8 mouse cellular contexts compared by ENCODE assay signal in the genomic region with DNA sequence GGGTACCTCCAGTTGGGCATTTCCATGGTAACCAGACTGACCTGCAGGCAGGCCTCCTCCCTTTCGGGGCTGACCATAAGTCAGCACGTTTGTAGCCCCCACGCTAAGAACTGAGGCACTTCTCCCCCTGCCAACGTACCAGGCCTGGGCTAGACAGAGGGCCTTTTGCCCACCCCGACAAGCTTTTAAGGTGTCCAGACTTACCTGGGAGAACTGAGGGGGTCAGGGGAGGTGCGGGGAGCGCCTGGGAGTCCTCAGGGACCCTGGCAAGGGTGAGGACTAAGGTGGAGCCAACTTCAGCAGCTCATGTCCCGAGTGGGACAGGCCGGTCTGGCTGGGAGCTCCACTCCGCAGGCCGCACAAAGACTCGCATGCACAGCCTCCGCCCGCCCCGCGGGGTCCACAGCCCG. TPM values are rescaled to one million over a fixed set of nuclear protein-coding genes. Genes with fewer than 3 reads are reported as not detected.
DNase-seq lines count a peak whose midpoint lies in the region; ATAC-seq and TF ChIP-seq lines count a peak whose summit lies in the region.

No protein-coding gene starts in this region.

- H3K9me3 ChIP-seq in heart, embryonic 10.5 days: no peaks in the 10 kb centered on the region
- H3K9me3 ChIP-seq in forebrain, postnatal 0 days (ENCODE audit: low read length): no peaks in the 10 kb centered on the region
- no peaks in the 10 kb centered on the region for H3K9me3 ChIP-seq in limb, embryonic 14.5 days (ENCODE audit: control insufficient read depth, low read length)

- 0 out of 2 replicates have a peak, but pooled peaks have one; percentile 13 for ATAC-seq in forebrain, postnatal 0 days
- ATAC-seq in limb, embryonic 14.5 days (ENCODE audit: low FRiP score, low read depth): peak; percentile 1; the same call in 1 of the 2 replicates
- no peak for ATAC-seq in megakaryocyte-erythroid progenitor cell, adult 5-6 weeks (replicated peaks; ENCODE audit: low FRiP score, low TSS enrichment, poor library complexity, severe bottlenecking)

- WGBS in heart, embryonic 10.5 days: under 1% methylated on average over 16 of the region's 17 CpGs
- under 1% methylated on average over 11 of the region's 17 CpGs for WGBS in forebrain, postnatal 0 days
- 0% methylated on average over 16 of the region's 17 CpGs for WGBS in limb, embryonic 14.5 days
- WGBS in olfactory bulb, adult 2 months: 5% methylated on average over 17 of the region's 17 CpGs

- peak overlapping the region; percentile 97 for H3K4me3 ChIP-seq in heart, embryonic 10.5 days
- peak overlapping the region; percentile 58 for H3K4me3 ChIP-seq in forebrain, postnatal 0 days (ENCODE audit: low read depth, low read length)
- peak overlapping the region; percentile 84 for H3K4me3 ChIP-seq in limb, embryonic 14.5 days (replicated peaks; ENCODE audit: low read length)
- H3K4me3 ChIP-seq in olfactory bulb, adult 2 months (ENCODE audit: insufficient read depth, low read depth, low read length): peak overlapping the region; percentile 50

- H3K36me3 ChIP-seq in heart, embryonic 10.5 days: peaks cover 30% of the 10 kb centered on the region
- H3K36me3 ChIP-seq in forebrain, postnatal 0 days (ENCODE audit: insufficient read depth): peaks cover 28% of the 10 kb centered on the region
- H3K36me3 ChIP-seq in limb, embryonic 14.5 days (ENCODE audit: control insufficient read depth, insufficient read depth, low read length): peaks cover 35% of the 10 kb centered on the region

- H3K4me2 ChIP-seq in forebrain, postnatal 0 days (ENCODE audit: low read depth): peak overlapping the region; percentile 91
- peak overlapping the region; percentile 99 for H3K4me2 ChIP-seq in limb, embryonic 14.5 days (replicated peaks; ENCODE audit: low read depth, low read length, severe bottlenecking)

- no peak for DNase-seq in heart, embryonic 10.5 days (ENCODE audit: low spot score)
- DNase-seq in heart, adult 8-10 months (ENCODE audit: low spot score): no peak
- peak; percentile 34 for DNase-seq in NIH3T3 (ENCODE audit: low read depth)
- DNase-seq in forebrain, postnatal 0 days: no peak
- no peak for DNase-seq in limb, embryonic 14.5 days (ENCODE audit: low spot score)
- DNase-seq in right cerebral cortex, postnatal 36 days (ENCODE audit: low spot score in 2 of 2): no peak

- peak overlapping the region; percentile 96 for H3K27ac ChIP-seq in heart, embryonic 10.5 days
- peak overlapping the region; percentile 85 for H3K27ac ChIP-seq in forebrain, postnatal 0 days (ENCODE audit: low read depth, low read length)
- H3K27ac ChIP-seq in limb, embryonic 14.5 days (replicated peaks; ENCODE audit: low read depth, low read length): peak overlapping the region; percentile 88
- no peak overlapping the region for H3K27ac ChIP-seq in olfactory bulb, adult 2 months (ENCODE audit: insufficient read depth, low read depth, low read length)

- peaks cover 70% of the 10 kb centered on the region for H3K4me1 ChIP-seq in heart, embryonic 10.5 days
- peaks cover 50% of the 10 kb centered on the region for H3K4me1 ChIP-seq in forebrain, postnatal 0 days (ENCODE audit: insufficient read depth)
- peaks cover 58% of the 10 kb centered on the region for H3K4me1 ChIP-seq in limb, embryonic 14.5 days (ENCODE audit: control insufficient read depth, insufficient read depth, low read length)
- H3K4me1 ChIP-seq in olfactory bulb, adult 2 months (ENCODE audit: control insufficient read depth, insufficient read depth, low read length): peaks cover 49% of the 10 kb centered on the region

- H3K9ac ChIP-seq in forebrain, postnatal 0 days: peak overlapping the region; percentile 81
- peak overlapping the region; percentile 92 for H3K9ac ChIP-seq in limb, embryonic 14.5 days (ENCODE audit: low read depth, low read length, severe bottlenecking)

- H3K27me3 ChIP-seq in heart, embryonic 10.5 days (ENCODE audit: insufficient read depth, poor library complexity, severe bottlenecking): no peaks in the 10 kb centered on the region
- H3K27me3 ChIP-seq in forebrain, postnatal 0 days (ENCODE audit: insufficient read depth, low read length): no peaks in the 10 kb centered on the region
- H3K27me3 ChIP-seq in limb, embryonic 14.5 days (ENCODE audit: control insufficient read depth, insufficient read depth, low read length): no peaks in the 10 kb centered on the region

- no peak for TF ChIP-seq CTCF in forebrain, postnatal 0 days (IDR thresholded peaks at IDR 0.05; ENCODE audit: low read depth)
- TF ChIP-seq CTCF in olfactory bulb, adult 2 months (IDR thresholded peaks at IDR 0.05; ENCODE audit: insufficient read depth, low read depth, low read length): no peak

- TF ChIP-seq POLR2A in limb, embryonic 14.5 days (IDR thresholded peaks at IDR 0.05; ENCODE audit: borderline replicate concordance, extremely low read depth, insufficient read depth, insufficient read length): no peak
- no peak for TF ChIP-seq POLR2A in olfactory bulb, adult 2 months (IDR thresholded peaks at IDR 0.05; ENCODE audit: insufficient read depth, low read depth, low read length)

RNA-seq across cellular contexts. Expression of a gene that starts 5.8 kb away (rescaled TPM):
- polyA plus RNA-seq in heart, embryonic 10.5 days (2016; fragmentation: Nextera tagmentation; extraction: Ambion mirVana): 38.9 and 50.2 TPM in 2 replicates
- 10 to 100 TPM; 12.3 to 17.0 (median 13.8) TPM for total RNA-seq in heart, adult 8-10 months (2022)
- 10.6 and 11.2 TPM in 2 replicates for total RNA-seq in forebrain, postnatal 0 days (2014; rRNA removed)
- polyA plus RNA-seq in forebrain, postnatal 0 days (2015; fragmentation: Nextera tagmentation; extraction: Ambion mirVana): 9.0 and 11.3 TPM in 2 replicates
- polyA plus RNA-seq in limb, embryonic 14.5 days (2012; rRNA removed): 61.5 and 76.4 TPM in 2 replicates
- polyA plus RNA-seq in limb, embryonic 14.5 days (2014; fragmentation: Nextera tagmentation; extraction: Ambion mirVana): 40.5 and 50.5 TPM in 2 replicates
- polyA plus RNA-seq in olfactory bulb, adult 2 months (2012; ENCODE audit: insufficient read depth, insufficient read length, low replicate concordance, missing spikeins): not detected in 2 replicates
- total RNA-seq in megakaryocyte-erythroid progenitor cell, adult 5-6 weeks (2014; fragmentation: Nextera tagmentation): 139 and 168 TPM in 2 replicates
- 21.3 and 28.9 TPM in 2 replicates for total RNA-seq in megakaryocyte-erythroid progenitor cell, adult 5-6 weeks (2017)

RNA-seq across cellular contexts. Expression of a gene that starts 6.2 kb away (rescaled TPM):
- polyA plus RNA-seq in heart, embryonic 10.5 days (2016; fragmentation: Nextera tagmentation; extraction: Ambion mirVana): 62.2 and 79.7 TPM in 2 replicates
- total RNA-seq in heart, adult 8-10 months (2022): 10 to 100 TPM; 37.1 to 51.0 (median 42.0) TPM
- total RNA-seq in forebrain, postnatal 0 days (2014; rRNA removed): 140 and 162 TPM in 2 replicates
- 82.6 and 90.4 TPM in 2 replicates for polyA plus RNA-seq in forebrain, postnatal 0 days (2015; fragmentation: Nextera tagmentation; extraction: Ambion mirVana)
- 412 and 480 TPM in 2 replicates for polyA plus RNA-seq in limb, embryonic 14.5 days (2012; rRNA removed)
- 93.8 and 108 TPM in 2 replicates for polyA plus RNA-seq in limb, embryonic 14.5 days (2014; fragmentation: Nextera tagmentation; extraction: Ambion mirVana)
- polyA plus RNA-seq in olfactory bulb, adult 2 months (2012; ENCODE audit: insufficient read depth, insufficient read length, low replicate concordance, missing spikeins): 245 TPM in 1 of 2 replicates, not detected in the other
- 370 and 401 TPM in 2 replicates for total RNA-seq in megakaryocyte-erythroid progenitor cell, adult 5-6 weeks (2014; fragmentation: Nextera tagmentation)
- total RNA-seq in megakaryocyte-erythroid progenitor cell, adult 5-6 weeks (2017): 268 and 296 TPM in 2 replicates

RNA-seq across cellular contexts. Expression of a gene that starts 35.5 kb away (rescaled TPM):
- 7.1 and 7.4 TPM in 2 replicates for polyA plus RNA-seq in heart, embryonic 10.5 days (2016; fragmentation: Nextera tagmentation; extraction: Ambion mirVana)
- 1 to 10 TPM; 5.3 to 6.7 (median 6.1) TPM for total RNA-seq in heart, adult 8-10 months (2022)
- 5.3 and 7.0 TPM in 2 replicates for total RNA-seq in forebrain, postnatal 0 days (2014; rRNA removed)
- 3.6 and 4.6 TPM in 2 replicates for polyA plus RNA-seq in forebrain, postnatal 0 days (2015; fragmentation: Nextera tagmentation; extraction: Ambion mirVana)
- 4.2 and 5.1 TPM in 2 replicates for polyA plus RNA-seq in limb, embryonic 14.5 days (2012; rRNA removed)
- polyA plus RNA-seq in limb, embryonic 14.5 days (2014; fragmentation: Nextera tagmentation; extraction: Ambion mirVana): 5.6 and 6.0 TPM in 2 replicates
- not detected in 2 replicates for polyA plus RNA-seq in olfactory bulb, adult 2 months (2012; ENCODE audit: insufficient read depth, insufficient read length, low replicate concordance, missing spikeins)
- total RNA-seq in megakaryocyte-erythroid progenitor cell, adult 5-6 weeks (2014; fragmentation: Nextera tagmentation): 0.55 and 2.1 TPM in 2 replicates
- 2.0 and 3.8 TPM in 2 replicates for total RNA-seq in megakaryocyte-erythroid progenitor cell, adult 5-6 weeks (2017)

RNA-seq across cellular contexts. Expression of a gene that starts 36.8 kb away (rescaled TPM):
- 80.2 and 117 TPM in 2 replicates for polyA plus RNA-seq in heart, embryonic 10.5 days (2016; fragmentation: Nextera tagmentation; extraction: Ambion mirVana)
- total RNA-seq in heart, adult 8-10 months (2022): 10 to 100 TPM; 18.4 to 19.6 (median 18.7) TPM
- total RNA-seq in forebrain, postnatal 0 days (2014; rRNA removed): 38.0 and 51.6 TPM in 2 replicates
- polyA plus RNA-seq in forebrain, postnatal 0 days (2015; fragmentation: Nextera tagmentation; extraction: Ambion mirVana): 49.7 and 67.3 TPM in 2 replicates
- polyA plus RNA-seq in limb, embryonic 14.5 days (2012; rRNA removed): 40.5 and 64.1 TPM in 2 replicates
- polyA plus RNA-seq in limb, embryonic 14.5 days (2014; fragmentation: Nextera tagmentation; extraction: Ambion mirVana): 73.5 and 74.7 TPM in 2 replicates
- polyA plus RNA-seq in olfactory bulb, adult 2 months (2012; ENCODE audit: insufficient read depth, insufficient read length, low replicate concordance, missing spikeins): not detected in 2 replicates
- total RNA-seq in megakaryocyte-erythroid progenitor cell, adult 5-6 weeks (2014; fragmentation: Nextera tagmentation): 170 and 201 TPM in 2 replicates
- 271 and 318 TPM in 2 replicates for total RNA-seq in megakaryocyte-erythroid progenitor cell, adult 5-6 weeks (2017)

RNA-seq across cellular contexts. Expression of a gene that starts 40.6 kb away (rescaled TPM):
- polyA plus RNA-seq in heart, embryonic 10.5 days (2016; fragmentation: Nextera tagmentation; extraction: Ambion mirVana): 16.0 and 16.6 TPM in 2 replicates
- 10 to 100 TPM; 14.8 to 19.0 (median 16.0) TPM for total RNA-seq in heart, adult 8-10 months (2022)
- 17.5 and 22.5 TPM in 2 replicates for total RNA-seq in forebrain, postnatal 0 days (2014; rRNA removed)
- 18.7 and 20.9 TPM in 2 replicates for polyA plus RNA-seq in forebrain, postnatal 0 days (2015; fragmentation: Nextera tagmentation; extraction: Ambion mirVana)
- polyA plus RNA-seq in limb, embryonic 14.5 days (2012; rRNA removed): 13.7 and 15.6 TPM in 2 replicates
- polyA plus RNA-seq in limb, embryonic 14.5 days (2014; fragmentation: Nextera tagmentation; extraction: Ambion mirVana): 13.6 and 15.7 TPM in 2 replicates
- polyA plus RNA-seq in olfactory bulb, adult 2 months (2012; ENCODE audit: insufficient read depth, insufficient read length, low replicate concordance, missing spikeins): not detected in 2 replicates
- 5.6 and 10.5 TPM in 2 replicates for total RNA-seq in megakaryocyte-erythroid progenitor cell, adult 5-6 weeks (2014; fragmentation: Nextera tagmentation)
- 4.6 and 8.2 TPM in 2 replicates for total RNA-seq in megakaryocyte-erythroid progenitor cell, adult 5-6 weeks (2017)
